Comparison of ENCODE assay signal across 2 mouse cellular contexts in the genomic region with DNA sequence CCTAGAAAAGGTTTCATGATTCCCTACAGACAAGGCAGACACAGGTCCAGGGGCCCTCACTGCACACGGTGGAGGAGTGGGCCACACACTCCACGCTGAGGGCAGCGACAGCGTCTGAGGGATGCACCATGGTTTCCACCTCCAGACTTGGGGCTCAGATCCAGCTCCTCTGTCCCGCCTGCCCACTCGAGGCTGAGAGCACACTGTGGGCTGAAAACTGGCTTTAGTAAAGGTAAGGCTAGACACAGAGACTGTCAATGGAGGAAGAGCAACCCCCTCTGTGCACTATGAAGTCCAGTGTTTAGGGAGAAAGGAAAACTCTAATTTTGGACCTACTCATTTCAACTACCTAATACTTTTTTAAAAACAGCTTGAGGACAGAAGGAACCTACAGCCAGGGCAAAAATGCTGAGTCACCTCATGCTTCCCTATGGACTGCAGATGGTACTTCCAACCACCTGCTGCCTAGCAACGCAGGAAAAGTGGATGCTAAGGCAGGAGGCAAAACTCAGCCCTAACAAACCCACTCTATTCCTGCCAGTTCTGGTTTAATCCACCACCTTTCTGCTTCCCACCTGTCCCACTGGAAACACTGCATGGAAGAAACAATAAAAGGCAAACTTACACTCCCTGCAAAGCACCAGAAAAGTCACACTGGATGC. TPM values are rescaled to one million over a fixed set of nuclear protein-coding genes. Genes with fewer than 3 reads are reported as not detected.
"Had no signal": no experiment of that assay in that cellular context is flagged by ENCODE, and none has a peak within 500 bp of the region (broad histone marks: within the 10 kb centered on the region; RNA-seq: fewer than 3 reads in every experiment).

No protein-coding gene starts in this region.

RNA-seq across cellular contexts. Expression of gene Sytl3, which starts 7.9 kb away (rescaled TPM):
- total RNA-seq: midbrain, postnatal 0 days had no signal
- polyA plus RNA-seq: limb, embryonic 12.5 days had no signal
